Mouse (Mus musculus) T-helper 17 cell (primary cell): ENCODE data around the gene Sec31a.

ENCODE experiments used
- in situ Hi-C, 2 experiments: fragments of 300-600 bp; cut with MboI, MseI; formaldehyde crosslinking; loops; 1 replicate in 1 of 2; 2 replicates in 1 of 2; pipeline ENCODE4 v1.15.1; 2025; ENCODE audit warnings: high pct_unique_total_duplicates in 2 of 2

The Sec31a gene

DNA sequence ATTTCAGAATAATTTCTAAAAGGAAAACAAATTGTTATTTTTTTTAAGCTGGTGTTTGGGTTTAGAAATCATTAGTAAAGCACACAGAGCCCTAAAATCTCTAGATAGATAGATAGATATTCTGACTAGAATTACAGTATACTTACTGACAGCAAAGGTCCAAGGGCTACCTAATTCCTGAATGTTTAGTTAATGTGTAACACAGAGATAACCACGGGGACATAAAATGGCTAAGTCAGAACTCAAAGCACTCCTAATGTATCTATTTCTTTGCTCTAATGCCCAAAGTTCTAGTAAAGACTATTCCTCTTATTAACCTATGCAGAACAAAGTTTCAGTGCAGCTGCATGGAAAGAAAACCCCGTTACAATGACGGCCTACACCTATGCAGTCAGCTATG, 3.1 kb downstream of the Sec31a start:
- in situ Hi-C loops = no loop called here

DNA sequence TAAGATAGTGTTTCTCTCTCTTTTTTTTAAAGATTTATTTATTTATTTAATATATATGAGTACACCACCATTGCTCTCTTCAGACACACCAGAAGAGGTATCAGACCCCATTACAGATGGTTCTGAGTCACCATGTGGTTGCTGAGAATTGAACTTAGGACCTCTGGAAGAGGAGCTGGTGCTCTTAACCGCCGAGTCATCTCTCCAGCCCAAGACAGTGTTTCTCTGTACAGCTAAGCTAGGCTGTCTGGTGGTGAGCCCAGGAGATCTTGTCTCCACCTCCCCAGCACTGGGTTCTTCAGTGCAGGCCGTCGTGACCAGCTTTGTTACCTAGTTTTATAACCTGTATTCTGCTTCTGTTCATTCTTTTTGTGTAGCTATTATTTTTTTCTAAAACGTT, 5.8 kb downstream of the Sec31a start:
- in situ Hi-C loops = no loop called here

DNA sequence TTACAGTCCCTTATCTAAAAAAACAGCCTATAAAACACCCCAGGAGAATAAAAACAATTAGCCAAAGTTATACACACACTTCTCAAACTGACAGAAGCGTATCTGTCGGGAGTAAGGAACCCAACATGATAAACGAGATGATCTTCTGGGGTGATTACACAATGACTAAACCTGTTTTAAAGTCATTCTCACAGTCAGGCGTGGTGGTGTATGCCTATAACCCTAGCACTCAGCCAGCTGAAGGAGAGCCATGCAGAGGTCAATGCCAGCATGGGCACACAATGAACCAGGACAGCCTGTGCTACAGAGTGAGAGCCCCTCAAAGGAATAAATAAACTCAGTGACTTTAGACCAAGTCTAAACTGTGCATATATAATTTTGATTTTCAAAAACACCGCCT, 7.5 kb downstream of the Sec31a start:
- in situ Hi-C loops = no loop called here

DNA sequence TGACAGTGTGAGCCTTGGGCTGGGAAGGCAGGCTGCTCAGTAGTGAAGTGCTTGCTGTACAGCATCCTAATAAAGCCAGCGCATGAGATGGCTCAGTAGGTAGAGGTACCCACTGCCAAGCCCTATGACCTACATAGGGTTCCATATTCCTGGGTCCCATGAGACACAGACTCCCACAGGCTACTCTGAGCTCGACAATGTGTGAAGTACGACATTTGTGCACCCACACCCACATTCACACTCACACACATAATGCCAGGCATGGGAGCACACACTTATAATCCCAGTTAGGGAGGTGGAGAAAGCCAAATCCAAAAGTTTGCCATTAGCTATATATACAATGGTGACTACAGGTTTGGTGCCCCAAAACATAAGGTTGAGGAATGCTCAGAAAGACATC, 19.3 kb downstream of the Sec31a start:
- in situ Hi-C loops = loop anchor here in 1 of 2 experiments (5.0 to 10.0 kb wide), 2 partner anchors 94 to 352 kb away; no protein-coding TSS in a partner anchor

DNA sequence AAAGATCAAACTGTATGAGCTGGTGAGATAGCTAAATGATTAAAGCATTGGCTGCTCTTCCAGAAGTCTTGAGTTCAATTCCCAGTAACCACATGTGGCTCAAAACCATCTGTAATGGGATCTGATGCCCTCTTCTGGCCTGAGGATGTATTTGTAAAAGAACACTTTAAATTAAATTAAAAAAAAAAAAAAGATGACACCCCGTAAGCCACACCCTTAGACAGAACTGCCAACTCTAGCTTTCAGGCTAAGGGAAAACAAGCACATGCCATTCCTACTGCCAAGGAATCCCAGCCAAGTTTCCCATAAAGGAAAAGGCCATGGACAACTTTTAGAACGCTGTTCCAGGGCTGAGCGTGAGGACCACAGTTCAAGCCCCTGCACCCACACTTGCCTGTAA, 22.4 kb downstream of the Sec31a start:
- in situ Hi-C loops = loop anchor here in 1 of 2 experiments (10.0 kb wide), 1 partner anchor 349 kb away; no protein-coding TSS in a partner anchor

DNA sequence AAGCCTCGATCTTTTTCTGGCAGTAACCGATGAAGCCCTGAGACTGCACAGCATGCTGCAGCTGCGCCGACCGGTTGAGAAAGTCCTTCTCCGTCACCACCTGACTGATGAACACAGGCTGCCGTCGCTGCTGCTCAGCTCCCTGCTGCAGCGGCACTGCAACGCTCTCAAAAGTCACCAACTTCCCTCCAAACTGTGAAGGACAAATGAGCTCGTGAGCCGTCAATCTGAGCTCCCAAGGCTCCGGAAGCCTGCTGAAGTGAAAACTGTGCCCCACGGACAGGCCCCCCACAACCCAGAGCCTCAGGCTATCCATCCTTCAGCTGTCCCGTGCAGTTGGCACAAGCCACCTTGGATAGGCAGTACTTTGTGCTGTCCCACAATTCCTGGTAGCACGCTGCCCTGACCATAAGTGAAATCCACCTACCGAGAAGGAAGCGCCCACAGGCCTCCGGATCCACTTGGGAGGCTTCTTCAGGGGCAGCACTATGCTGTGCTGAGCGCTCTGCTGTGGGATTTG, 23.5 kb downstream of the Sec31a start:
- in situ Hi-C loops = loop anchor here in 1 of 2 experiments (10.0 kb wide), 1 partner anchor 348 kb away; no protein-coding TSS in a partner anchor

DNA sequence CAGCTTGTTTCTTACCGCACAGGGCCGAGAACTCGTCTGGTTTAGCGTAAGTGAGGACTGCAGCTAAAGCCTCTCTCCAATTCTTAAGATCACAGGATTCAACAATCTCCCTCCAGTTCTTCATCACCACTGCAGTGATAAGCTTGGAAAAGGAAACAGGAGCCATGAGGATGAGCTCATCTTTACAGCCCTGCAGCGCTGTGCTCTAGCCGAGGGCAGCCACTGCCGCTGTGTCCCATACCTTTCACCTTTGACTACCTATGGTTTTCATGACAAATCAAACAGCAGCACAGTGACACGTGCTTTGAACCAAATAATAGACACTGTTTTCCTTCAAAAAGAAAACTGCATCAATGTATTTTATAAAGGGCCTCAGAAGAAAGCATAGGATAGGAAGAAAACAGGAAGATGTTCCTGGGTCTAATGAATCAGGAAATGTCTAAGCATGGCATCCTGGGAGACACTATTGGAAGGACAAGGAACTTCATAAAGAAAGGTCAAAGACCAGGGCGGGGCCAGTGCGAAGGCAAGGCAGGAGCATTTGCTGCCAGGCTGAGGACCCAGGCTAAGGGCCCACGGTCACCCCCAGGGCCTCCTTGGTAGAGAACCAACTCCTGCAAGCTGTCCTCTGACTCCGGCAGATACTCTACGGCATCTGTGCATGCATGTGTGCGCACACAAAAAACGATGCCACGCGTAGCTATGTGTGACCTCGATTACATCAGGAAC, 32.1 kb downstream of the Sec31a start:
- in situ Hi-C loops = no loop called here

DNA sequence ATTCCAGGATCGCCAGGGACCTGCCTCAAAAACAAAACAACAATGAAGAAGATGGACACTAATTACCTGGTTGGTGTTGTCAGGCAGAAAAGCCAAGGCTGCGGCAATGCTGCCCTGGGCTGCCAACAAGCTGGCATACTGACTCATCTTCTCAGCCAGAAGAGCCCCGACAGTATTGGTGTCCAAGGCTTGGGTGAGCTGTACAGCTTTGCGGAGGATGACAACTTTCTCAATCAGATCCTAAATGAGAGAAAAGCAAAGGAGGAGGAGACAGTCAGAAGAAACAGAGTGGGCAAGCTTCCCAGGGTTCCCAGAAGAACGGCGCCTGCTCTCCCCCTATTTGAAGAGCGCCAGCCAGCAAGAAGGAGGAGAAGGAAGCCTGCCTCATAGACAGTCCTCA, 34.9 kb downstream of the Sec31a start:
- in situ Hi-C loops = no loop called here

DNA sequence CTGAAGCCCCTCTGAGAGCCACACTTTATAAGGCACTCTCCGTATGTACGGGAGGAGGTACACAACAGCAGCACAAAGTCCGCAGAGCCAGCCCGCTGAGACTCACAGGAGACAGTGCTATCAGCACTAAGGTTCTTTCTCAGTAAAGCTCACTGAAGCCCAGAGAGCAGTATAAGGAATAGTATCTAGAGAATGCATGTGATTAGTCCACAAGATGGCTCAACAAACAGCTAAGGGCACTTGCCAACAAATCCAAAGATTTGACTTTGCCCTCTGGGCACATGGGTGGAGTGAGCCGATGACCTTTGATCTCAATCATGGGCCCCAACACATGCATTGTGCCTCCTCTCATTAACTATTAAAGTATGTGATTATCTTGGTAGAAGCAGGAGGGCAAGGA, 35.8 kb downstream of the Sec31a start:
- in situ Hi-C loops = no loop called here

DNA sequence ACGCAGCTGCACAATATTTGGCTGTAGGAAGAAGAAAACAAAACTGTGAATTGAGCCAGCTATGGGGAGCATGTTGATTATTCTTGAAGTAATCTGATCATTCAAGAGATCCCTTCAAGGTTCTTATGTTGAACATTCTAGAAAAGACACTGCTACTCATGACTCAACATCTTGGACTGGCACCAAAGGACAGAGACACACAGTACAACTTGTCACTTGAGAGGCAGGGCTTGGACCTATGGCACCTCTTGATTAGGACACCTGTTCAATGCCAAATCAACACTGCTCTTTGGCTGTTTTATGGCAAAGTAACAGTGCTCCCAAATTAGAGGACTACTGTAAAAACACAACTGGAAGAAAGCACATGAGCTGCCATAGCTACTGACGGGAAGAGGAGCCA, 37.1 kb downstream of the Sec31a start:
- in situ Hi-C loops = no loop called here

DNA sequence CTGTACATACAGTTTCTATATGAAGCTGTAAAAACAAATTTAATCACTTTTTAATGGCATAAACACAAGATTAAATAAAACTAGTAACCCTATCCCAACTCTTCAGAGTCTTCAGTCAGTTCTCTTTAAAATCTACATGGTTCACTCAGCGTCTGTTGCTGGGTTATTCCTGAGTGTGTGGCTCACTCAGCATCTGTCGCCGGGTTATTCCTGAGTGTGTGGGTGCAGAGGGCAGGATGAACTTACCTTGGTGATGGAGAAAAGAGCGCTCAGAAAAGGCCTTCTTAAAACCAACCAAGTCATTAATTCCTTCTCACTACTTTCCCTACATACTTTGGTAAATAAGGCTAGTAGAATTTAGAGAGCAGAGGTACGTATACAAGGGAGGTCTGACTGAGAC, 37.8 kb downstream of the Sec31a start:
- in situ Hi-C loops = no loop called here

DNA sequence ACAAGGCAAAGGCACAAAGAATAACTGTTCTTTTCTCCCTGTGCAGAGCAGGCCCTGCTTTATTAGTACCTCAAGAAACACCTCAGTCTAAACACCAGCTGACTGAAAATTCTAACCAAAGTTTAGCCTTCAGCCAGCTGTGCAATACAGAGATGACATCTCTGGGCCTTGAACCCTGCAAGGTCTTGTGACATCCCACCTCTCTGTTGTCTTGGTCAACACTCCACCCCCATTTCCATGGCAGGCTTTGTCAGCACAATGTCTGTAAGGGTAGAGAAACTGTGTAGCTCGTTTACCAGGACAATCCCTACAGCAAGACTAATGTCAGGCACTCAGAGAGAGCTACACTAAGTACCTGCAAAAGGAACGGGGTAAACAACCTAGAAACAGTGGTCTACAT, 38.7 kb downstream of the Sec31a start:
- in situ Hi-C loops = no loop called here

DNA sequence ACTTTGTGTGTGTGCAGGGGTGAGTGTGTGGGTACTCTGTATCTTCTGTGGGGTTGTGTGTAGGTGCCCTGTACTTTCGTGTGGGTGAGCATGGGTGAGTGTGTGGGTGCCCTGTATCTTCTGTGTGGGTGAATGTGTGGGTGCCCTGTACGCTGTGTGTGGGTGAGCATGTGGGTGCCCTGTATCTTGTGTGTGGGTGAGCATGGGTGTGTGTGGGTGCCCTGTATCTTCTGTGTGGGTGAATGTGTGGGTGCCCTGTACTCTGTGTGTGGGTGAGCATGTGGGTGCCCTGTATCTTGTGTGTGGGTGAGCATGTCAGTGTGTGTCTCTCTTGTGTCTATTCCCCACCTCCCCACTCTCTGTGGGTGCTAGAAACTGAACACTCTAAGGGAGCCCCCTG, 41.3 kb downstream of the Sec31a start:
- in situ Hi-C loops = no loop called here

DNA sequence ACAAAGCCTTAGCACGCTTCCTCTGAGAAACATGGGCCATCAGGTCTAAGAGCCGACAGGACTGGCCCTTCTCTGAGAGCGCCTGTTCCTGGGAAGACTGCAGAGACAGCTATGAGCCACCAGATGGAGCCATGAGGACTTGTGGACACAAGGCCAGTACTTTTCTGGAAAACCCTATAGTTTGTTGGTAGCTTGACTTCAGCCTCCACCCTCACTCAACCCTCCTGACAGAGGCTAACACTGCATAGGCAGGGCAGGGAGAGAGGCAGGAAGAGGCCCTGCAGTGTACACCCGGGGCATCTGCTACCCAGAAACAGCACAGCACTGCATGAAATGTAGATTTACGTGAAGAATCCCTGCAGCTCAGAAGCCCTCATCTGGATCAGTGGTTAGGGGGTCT, 42.1 kb downstream of the Sec31a start:
- in situ Hi-C loops = no loop called here

DNA sequence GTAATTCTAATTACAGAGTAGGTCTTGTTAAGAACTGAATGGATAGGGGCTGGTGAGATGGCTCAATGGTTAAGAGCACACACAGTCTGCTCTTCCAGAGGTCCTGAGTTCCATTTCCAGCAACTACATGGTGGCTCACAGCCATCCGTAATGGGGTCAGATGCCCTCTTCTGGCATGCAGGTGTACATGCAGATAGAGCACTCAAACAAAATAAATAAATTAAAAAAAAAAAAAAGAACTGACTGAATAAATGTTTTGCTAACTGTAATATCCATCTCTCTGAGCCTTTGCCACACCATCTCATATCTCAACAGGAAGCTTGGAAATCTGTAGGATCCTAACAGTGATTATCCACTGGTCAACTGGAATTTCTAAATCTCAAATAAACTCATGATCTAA, 45.1 kb downstream of the Sec31a start:
- in situ Hi-C loops = no loop called here

DNA sequence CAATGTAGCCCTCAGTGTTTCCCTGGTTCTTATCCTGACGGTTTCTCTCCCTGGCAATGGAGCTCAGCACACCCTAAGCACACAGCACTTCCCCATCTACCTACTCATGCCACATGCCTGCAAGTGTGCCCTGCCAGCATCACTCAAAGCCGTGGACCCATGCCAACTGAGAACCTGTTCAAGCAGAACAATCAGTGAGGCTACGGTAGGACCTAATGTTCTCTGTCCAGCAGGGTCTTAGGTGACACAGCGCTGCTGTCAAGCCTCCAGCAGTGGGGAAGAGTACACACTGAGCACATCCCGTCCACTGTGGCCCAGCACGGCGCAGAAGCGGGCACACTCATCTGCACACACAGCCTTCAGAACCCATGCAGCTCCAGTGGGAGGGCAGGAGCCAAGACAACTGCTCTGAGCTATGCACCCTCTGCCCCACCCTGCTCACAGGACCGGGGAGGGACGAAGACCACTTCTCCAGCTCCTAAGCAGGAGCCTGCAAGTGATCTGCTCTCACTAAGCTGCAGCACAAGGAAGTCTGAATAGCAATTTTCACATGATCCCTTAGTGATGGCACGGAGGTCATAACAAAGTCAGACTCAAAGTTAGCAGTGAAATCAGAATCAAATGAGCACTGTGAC, 46.1 kb downstream of the Sec31a start:
- in situ Hi-C loops = no loop called here

DNA sequence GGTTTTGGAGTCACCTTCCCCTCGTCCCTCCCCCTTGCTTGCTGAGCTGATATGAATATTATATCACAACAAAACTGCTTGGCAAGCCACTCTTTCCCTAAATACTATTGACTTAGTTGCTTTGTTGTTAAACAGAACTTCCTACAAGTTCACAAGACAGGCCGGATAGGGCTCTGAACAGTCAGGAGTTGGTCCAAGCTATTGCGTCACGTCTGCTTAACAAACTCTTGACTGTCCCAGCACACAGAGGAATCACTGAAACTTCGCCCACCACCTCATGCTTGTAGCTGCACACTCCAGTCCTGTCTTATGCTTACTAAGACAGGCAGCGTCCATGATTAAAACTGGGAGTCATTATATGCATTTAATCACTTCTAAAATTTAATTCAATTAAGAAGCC, 46.9 kb downstream of the Sec31a start:
- in situ Hi-C loops = no loop called here

DNA sequence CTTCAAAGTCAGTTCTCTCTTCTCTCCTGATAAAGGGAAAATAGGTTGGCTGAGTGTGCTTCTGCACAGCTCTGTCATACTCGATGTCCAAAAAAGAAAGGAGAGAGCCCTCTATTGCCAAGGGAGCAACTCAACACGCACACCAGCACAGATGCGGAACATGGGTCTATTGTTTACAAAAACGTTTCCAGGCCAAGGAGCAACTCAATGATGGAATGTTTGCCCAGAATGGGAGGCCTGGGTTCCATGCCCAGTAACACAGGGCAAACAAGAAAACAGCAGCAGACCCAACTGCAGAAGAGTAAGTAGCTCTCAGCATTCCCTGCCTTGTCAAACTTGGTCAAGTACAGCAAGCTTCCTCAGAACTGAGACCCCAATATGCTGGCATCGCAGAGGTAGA, 47.5 kb downstream of the Sec31a start:
- in situ Hi-C loops = no loop called here

DNA sequence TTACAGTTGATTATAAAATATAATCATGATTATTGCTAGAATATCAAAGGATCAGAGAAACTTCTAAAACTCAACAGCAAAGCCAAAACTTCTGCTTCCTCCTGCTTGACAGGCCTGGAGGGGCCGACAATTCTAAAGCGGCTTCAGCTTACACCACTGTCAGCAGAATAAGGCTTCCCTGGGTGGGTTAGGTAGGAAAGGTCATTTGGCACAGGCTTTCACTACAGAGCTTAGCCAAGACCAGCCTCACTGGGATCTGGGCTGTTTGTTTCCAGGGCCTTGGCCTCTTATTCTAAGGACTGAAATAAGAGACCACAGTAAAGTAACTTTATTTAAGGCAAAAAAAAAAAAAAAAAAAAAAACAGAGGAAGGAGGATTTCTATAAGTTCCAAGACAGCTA, 49.0 kb downstream of the Sec31a start:
- in situ Hi-C loops = no loop called here

DNA sequence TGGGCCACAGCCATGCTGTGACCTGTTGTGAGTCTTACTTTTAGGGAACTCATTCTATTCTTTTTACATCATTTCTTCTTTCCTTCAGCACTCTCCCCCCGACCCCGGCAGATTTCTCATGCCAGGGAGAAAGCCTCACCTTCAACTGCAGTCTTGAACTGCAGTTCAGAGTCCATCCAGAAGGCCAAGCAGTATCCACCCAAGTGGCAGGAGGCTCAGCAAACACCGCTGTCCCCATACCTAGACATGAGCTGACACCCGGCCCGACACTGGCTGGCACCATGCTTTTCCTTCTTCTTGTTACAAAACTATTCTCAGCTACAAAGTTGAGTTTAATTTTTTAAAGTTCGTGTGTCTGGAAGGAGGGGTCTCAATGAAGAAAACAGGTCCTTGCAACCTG, 55.7 kb downstream of the Sec31a start:
- in situ Hi-C loops = no loop called here

DNA sequence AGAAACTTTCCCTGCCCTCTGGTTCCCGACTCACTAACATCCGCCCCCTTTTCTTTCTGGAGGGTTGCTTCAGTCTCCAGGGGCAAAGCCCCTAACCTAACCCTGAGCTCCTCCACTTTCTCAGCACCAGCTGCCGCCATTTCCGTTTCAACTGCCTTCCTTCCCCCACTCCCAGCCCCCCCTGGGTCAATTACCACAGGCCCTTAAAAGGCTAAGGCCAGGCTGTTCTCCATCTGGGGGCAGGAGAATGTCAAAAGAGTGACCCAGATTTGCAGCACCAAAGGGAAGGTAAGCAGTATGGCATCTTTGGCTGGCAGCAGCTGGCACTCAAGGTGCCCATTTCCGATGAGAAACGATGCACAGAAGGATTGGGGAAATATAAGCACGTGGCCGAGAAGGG, 57.7 kb downstream of the Sec31a start:
- in situ Hi-C loops = loop anchor here in 1 of 2 experiments (10.0 kb wide), 1 partner anchor 556 kb away; no protein-coding TSS in a partner anchor

DNA sequence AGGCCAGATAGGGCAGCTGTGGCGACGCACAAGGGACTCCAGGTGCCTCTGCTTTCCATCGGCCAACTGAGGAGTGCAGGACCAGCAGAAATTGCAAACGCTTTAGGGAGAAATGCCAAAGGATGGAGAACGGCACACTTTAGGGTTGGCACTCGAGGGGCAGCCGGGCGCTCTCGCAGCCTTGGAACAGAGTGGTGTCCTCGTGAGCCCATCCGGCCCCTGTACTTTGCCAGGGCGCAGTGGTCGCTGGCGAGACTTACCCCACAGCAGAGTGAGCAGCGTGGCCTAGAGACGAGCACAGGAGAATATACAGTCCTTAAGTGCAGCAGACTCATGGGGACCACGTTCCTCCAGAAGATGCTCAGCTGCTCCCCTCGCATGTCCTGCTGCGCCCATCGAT, 61.4 kb downstream of the Sec31a start:
- in situ Hi-C loops = loop anchor here in 1 of 2 experiments (10.0 kb wide), 1 partner anchor 560 kb away; no protein-coding TSS in a partner anchor
